ENCODE assay signal across 9 mouse cellular contexts in the genomic region with DNA sequence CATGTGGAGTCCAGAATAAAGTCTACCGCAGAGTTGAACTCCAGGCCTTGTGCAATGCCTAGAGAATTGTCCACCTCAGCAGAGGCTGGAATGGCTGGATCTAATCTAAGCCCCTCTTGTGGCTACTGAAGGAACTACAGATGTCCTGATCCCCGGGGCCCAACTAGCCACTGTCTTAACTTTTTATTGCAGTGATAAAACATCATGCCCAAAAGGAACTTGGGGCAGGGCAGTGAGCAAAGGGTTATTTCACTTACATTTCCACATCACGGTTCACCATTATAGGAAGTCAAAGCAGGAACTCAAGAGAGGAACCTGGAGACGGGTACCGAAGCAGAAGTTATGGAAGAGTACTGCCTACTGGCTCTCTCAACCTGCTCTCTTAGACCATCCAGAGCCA. TPM values are rescaled to one million over a fixed set of nuclear protein-coding genes. Genes with fewer than 3 reads are reported as not detected.
DNase-seq lines count a peak whose midpoint lies in the region; ATAC-seq and TF ChIP-seq lines count a peak whose summit lies in the region.
"Had no signal": no experiment of that assay in that cellular context is flagged by ENCODE, and none has a peak within 500 bp of the region (broad histone marks: within the 10 kb centered on the region; RNA-seq: fewer than 3 reads in every experiment).

No protein-coding gene starts in this region.

- H3K9ac ChIP-seq in liver, embryonic 16.5 days (ENCODE audit: low read depth, low read length), result no peak overlapping the region
- no peak overlapping the region for H3K9ac ChIP-seq in forebrain, embryonic 14.5 days (ENCODE audit: low read length)
- H3K9ac ChIP-seq: limb, embryonic 15.5 days had no signal

- ATAC-seq in liver, embryonic 16.5 days (ENCODE audit: low read depth), result 0 out of 2 replicates have a peak, but pooled peaks have one; percentile 30
- ATAC-seq in forebrain, embryonic 14.5 days, result no peak

- H3K4me1 ChIP-seq in liver, embryonic 16.5 days (ENCODE audit: control insufficient read depth, low read depth, low read length), result no peaks in the 10 kb centered on the region
- H3K4me1 ChIP-seq in forebrain, embryonic 14.5 days (ENCODE audit: control insufficient read depth, insufficient read depth, low read length), result no peaks in the 10 kb centered on the region
- H3K4me1 ChIP-seq: limb, embryonic 15.5 days had no signal

- DNase-seq in gastrocnemius, adult 2 months, result peak; percentile 29
- no peak for DNase-seq in gastrocnemius, postnatal 4 days (ENCODE audit: low spot score in 2 of 2)
- DNase-seq in 416B (ENCODE audit: low read depth), result peak; percentile 60
- DNase-seq in adrenal gland, postnatal 25 days, result peak; percentile 6
- DNase-seq in forebrain, embryonic 14.5 days (ENCODE audit: low spot score), result no peak
- DNase-seq in urinary bladder, postnatal 25 days (ENCODE audit: low spot score), result no peak
- DNase-seq in layer of hippocampus, postnatal 25 days (ENCODE audit: extremely low spot score in 1 of 2, low spot score in 1 of 2), result no peak

- H3K27ac ChIP-seq in gastrocnemius, adult 2 months, result no peak overlapping the region
- no peak overlapping the region for H3K27ac ChIP-seq in liver, embryonic 16.5 days (ENCODE audit: low read length)
- H3K27ac ChIP-seq in forebrain, embryonic 14.5 days (ENCODE audit: low read depth, low read length), result no peak overlapping the region
- H3K27ac ChIP-seq: limb, embryonic 15.5 days had no signal

- no peaks in the 10 kb centered on the region for H3K36me3 ChIP-seq in liver, embryonic 16.5 days (ENCODE audit: control insufficient read depth, insufficient read depth)
- no peaks in the 10 kb centered on the region for H3K36me3 ChIP-seq in forebrain, embryonic 14.5 days (ENCODE audit: control insufficient read depth, insufficient read depth, low read length)
- H3K36me3 ChIP-seq: limb, embryonic 15.5 days had no signal

- TF ChIP-seq CTCF in gastrocnemius, adult 2 months (IDR thresholded peaks at IDR 0.05), result peak; percentile 63

- no peaks in the 10 kb centered on the region for H3K9me3 ChIP-seq in liver, embryonic 16.5 days (replicated peaks; ENCODE audit: control insufficient read depth, low read length)
- no peaks in the 10 kb centered on the region for H3K9me3 ChIP-seq in forebrain, embryonic 14.5 days (replicated peaks; ENCODE audit: control insufficient read depth, low read length)
- H3K9me3 ChIP-seq: limb, embryonic 15.5 days had no signal

- H3K4me2 ChIP-seq in liver, embryonic 16.5 days (ENCODE audit: low read depth, low read length), result no peak overlapping the region
- no peak overlapping the region for H3K4me2 ChIP-seq in forebrain, embryonic 14.5 days (ENCODE audit: low read length)
- H3K4me2 ChIP-seq: limb, embryonic 15.5 days had no signal

- H3K4me3 ChIP-seq in gastrocnemius, adult 2 months, result no peak overlapping the region
- no peak overlapping the region for H3K4me3 ChIP-seq in liver, embryonic 16.5 days (ENCODE audit: low read depth, low read length)
- no peak overlapping the region for H3K4me3 ChIP-seq in forebrain, embryonic 14.5 days (ENCODE audit: low read depth, low read length)
- H3K4me3 ChIP-seq: limb, embryonic 15.5 days had no signal

- intact Hi-C loops in gastrocnemius, adult 2 months (cut with DNase I), result no loop called here

- 37% methylated on average over 5 of the region's 5 CpGs for WGBS in liver, embryonic 16.5 days (ENCODE audit: insufficient replicate concordance)
- WGBS in forebrain, embryonic 14.5 days, result 78% methylated on average over 5 of the region's 5 CpGs

- H3K27me3 ChIP-seq in liver, embryonic 16.5 days (ENCODE audit: control insufficient read depth, insufficient read depth, low read depth, low read length), result no peaks in the 10 kb centered on the region
- H3K27me3 ChIP-seq in forebrain, embryonic 14.5 days (replicated peaks; ENCODE audit: control insufficient read depth, insufficient read depth, low read length), result no peaks in the 10 kb centered on the region
- H3K27me3 ChIP-seq: limb, embryonic 15.5 days had no signal

RNA-seq across cellular contexts. Expression of a gene that starts 7.8 kb away (rescaled TPM):
- total RNA-seq in gastrocnemius, adult 2 months (2021), result 1 to 10 TPM; 2.2 to 3.0 TPM
- 1 to 10 TPM; 5.9 to 6.1 TPM for total RNA-seq in gastrocnemius, postnatal 4 days (2021)
- total RNA-seq in adrenal gland, postnatal 25 days (2021), result 14.9 and 16.9 TPM in 2 replicates
- polyA plus RNA-seq in liver, embryonic 16.5 days (2015; fragmentation: Nextera tagmentation; extraction: Ambion mirVana), result 1.2 and 1.8 TPM in 2 replicates
- polyA plus RNA-seq in forebrain, embryonic 14.5 days (2014; fragmentation: Nextera tagmentation; extraction: Ambion mirVana), result 4.6 and 5.5 TPM in 2 replicates
- total RNA-seq in layer of hippocampus, postnatal 25 days (2021), result 1 to 10 TPM; 6.4 to 7.0 TPM

RNA-seq across cellular contexts. Expression of a gene that starts 20.6 kb away (rescaled TPM):
- 10 to 100 TPM in 1 of 2 experiments, 1 to 10 TPM in 1; 7.8 to 13.7 TPM for total RNA-seq in gastrocnemius, adult 2 months (2021)
- 10 to 100 TPM; 17.8 to 17.9 TPM for total RNA-seq in gastrocnemius, postnatal 4 days (2021)
- total RNA-seq in adrenal gland, postnatal 25 days (2021), result 27.6 and 33.6 TPM in 2 replicates
- 4.1 and 4.2 TPM in 2 replicates for polyA plus RNA-seq in liver, embryonic 16.5 days (2015; fragmentation: Nextera tagmentation; extraction: Ambion mirVana)
- 3.7 and 5.8 TPM in 2 replicates for polyA plus RNA-seq in forebrain, embryonic 14.5 days (2014; fragmentation: Nextera tagmentation; extraction: Ambion mirVana)
- 10 to 100 TPM; 10.7 to 12.2 TPM for total RNA-seq in layer of hippocampus, postnatal 25 days (2021)

Comparison
In these comparisons a context has a peak if more than half of its experiments do, and no peak if none do; other contexts are left out.
1. DNase-seq: peak in gastrocnemius, adult 2 months (single experiment), 416B (single experiment) and adrenal gland, postnatal 25 days (single experiment); none in gastrocnemius, postnatal 4 days (0 of 2), forebrain, embryonic 14.5 days (single experiment), urinary bladder, postnatal 25 days (single experiment) and layer of hippocampus, postnatal 25 days (0 of 2).